Mouse (Mus musculus) large intestine, adult 2 months (tissue): ENCODE data around the gene Dnajc4. TPM values are rescaled to one million over a fixed set of nuclear protein-coding genes. Genes with fewer than 3 reads are reported as not detected.

Experiments used
- DNase-seq: peaks from one replicate; pipeline ENCODE4 v3.0.0-alpha.2; 2012; ENCODE audit warnings: low read depth, low spot score
- WGBS: fragments of 180-500 bp; shearing (Covaris S2); methylation state at CpG from one replicate; pipeline ENCODE4 v1.1.7; 2018; 5-methylcytosine and 5-hydroxymethylcytosine counted together
- polyA plus RNA-seq: library from polyadenylated mRNA; depleted of rRNA; stranded (reverse); fragments of >200 nt; gene quantifications from 2 replicates; pipeline ENCODE4 v1.2.3, GENCODE M21; 2012; rRNA removed

Dnajc4 gene
- polyA plus RNA-seq, 1 experiment, result 44.6 TPM

DNA sequence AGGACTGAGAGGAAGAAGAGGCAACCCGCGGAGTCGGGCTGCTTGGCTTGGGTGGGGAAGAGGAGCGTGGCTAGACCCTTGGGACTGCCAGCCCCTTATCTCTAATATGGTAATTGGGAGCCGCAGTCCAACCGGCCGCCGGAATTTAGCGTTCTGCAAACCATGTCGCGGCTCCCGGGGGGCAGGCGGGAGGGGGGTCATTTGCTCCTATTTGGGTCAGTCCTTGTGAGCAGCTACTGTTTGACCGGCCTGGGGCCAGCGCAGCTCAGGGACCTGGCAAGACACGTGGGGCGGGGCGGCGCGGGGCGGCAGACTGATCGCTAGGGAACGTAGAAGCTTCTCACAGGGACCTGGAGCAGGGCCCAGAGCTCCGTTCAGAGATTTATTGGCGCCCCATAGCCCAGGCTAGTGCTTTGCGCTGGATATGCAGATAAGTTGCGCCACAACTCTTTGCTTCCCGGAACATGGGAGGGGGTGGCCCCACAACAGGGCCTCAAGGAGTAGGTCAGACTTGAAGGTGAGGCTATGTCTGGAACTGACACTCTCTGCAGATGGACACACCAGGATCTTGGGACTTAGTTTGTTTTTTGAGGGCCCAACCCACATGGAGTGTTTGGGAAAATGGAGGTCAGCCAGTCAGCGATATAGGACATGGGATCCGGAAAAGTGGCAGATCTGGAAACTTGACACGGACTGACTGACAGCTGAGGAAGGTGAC is 40.2 kb downstream of the Dnajc4 start:
- DNase-seq, result no peak
- 1% methylated on average over 31 of the region's 31 CpGs for WGBS

DNA sequence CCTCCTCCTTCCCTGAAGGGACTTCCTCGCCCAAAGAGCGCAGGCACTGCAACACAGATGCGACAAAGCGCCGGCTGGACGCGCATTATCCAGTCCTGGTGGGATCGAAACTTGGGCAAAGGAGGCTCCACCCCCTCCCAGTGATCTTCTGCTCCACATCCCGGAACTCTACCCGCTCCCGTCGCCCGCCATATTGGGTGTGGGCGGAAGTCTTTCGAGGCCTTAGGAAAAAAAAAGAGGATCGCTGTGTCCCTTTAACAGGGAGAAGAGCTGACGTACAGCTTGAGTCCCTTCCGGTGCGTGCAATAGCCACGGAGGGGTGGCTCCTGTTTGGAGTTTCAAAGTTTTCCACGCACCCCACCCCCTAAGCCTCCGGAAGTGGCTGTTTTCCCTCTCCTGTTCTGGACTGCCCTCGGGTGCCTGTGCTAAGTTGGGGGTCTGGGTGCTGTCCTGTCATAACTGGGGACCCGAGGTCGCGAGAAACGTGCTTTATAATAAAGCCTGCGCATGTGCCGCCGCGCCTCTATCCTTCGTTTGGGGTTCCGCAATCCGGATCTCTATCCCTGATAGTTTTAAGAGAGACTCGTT is 40.9 kb downstream of the Dnajc4 start:
- under 1% methylated on average over 35 of the region's 35 CpGs for WGBS
- DNase-seq, result peak; percentile 93

DNA sequence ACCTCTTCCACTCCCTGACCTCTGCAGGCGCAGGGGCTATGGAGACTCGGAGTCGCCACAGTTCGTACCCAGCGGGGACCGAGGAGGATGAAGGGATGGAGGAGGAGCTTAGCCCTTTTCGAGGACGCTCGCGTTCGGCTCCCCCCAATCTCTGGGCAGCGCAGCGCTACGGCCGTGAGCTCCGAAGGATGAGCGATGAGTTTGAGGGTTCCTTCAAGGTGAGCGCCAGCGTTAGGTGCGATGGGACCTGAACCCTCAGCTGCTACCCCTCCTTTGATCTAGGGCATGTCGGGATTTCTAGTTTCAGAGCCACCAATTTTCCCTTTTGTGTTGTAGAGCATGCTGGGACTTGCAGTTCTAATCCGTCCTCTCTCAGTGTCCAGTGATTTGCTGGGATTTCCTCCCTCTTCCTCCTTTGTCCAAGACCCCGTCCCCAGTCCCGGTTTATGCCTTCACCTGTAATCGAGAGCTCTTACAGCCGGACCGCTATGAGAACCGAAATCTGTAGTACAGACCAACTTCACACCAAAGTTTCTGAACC is 41.7 kb downstream of the Dnajc4 start:
- under 1% methylated on average over 28 of the region's 28 CpGs for WGBS
- no peak for DNase-seq

- WGBS, result 44% methylated on average over 5 of the region's 5 CpGs
- no peak for DNase-seq
Observed at GRCm38 (mm10) chr19:6949951-6950350, 42.4 kb downstream of the Dnajc4 start.

DNA sequence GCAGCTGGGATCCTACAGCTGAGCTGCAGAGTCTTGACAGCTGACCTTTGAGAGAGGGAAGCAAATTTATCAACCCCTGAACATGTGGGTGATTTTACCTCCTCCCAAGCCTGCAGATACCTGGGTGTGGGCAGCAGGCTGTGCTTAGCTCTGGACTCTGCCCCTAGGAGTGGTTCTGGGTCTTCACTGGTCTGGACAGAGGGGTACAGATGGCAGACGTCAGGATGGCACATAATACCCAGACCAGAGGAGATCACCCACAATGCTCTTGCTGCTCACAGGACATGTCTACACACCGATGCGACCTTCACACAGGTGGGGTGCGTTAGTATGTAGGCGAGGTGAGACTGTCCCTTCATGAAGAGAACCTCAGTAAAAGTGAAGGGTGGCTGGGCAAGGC is 42.8 kb downstream of the Dnajc4 start:
- no peak for DNase-seq
- 45% methylated on average over 5 of the region's 5 CpGs for WGBS

GRCm38 (mm10) chr19:6948186-6948585 is 44.2 kb downstream of the Dnajc4 start:
- DNase-seq, result no peak
- WGBS, result 89% methylated on average over 4 of the region's 4 CpGs

DNA sequence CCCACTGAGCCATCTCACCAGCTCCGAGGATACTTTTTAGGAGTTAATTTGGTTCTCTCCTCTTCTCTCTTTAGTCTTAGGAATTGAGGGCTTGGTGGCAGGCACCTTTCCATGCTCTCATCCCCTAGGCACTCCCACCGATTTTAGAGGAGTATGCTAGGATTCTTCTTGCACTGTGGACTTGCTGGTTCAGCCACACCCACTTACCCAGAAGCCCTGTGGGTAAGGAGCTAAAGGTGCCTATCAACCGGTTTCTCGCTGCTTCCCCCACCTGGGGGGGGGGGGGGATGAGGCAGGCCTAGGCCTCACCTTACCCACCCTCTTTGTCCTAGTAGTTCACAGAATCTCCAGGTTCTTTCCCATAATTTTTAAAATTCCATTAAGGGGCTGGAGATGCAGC is 44.6 kb downstream of the Dnajc4 start:
- no peak for DNase-seq
- 57% methylated on average over 4 of the region's 4 CpGs for WGBS

DNA sequence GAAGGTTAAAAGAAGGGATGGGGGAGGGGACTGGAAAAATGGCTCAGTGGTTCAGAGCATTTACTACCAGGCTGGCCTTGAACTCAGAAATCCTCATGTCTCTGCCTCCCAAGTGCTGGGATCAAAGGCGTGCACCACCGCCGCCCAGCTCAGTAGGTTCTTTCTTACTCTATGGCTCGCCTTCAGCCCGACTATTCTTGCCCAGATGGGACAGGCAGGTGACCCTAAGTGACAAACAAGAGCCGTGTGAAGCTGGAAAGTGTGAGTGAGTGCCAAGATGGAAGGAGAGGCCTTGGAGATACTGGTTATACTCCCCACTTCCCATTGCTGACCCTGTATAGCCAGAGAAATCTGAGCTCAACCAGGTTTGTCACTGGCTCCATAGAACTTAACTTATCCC is 48.7 kb downstream of the Dnajc4 start:
- 90% methylated on average over 6 of the region's 6 CpGs for WGBS
- DNase-seq, result no peak

DNA sequence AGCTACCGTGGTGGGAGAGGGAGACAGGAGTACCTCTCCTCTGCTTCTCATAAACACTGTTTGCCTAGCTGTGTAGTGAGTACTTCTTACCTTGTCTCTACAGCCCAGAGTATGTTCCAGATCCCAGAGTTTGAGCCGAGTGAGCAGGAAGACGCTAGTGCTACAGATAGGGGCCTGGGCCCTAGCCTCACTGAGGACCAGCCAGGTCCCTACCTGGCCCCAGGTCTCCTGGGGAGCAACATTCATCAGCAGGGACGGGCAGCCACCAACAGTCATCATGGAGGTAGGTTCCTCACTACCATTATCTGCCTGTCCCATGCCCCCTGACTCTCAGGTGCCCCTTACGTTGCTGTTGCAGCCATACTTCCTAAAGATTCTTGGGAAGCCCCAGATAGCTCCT is 49.6 kb downstream of the Dnajc4 start:
- WGBS, result 25% methylated on average over 5 of the region's 5 CpGs
- no peak for DNase-seq

- WGBS, result under 1% methylated on average over 27 of the region's 27 CpGs
- no peak for DNase-seq
Observed at GRCm38 (mm10) chr19:6942249-6942691, 50.1 kb downstream of the Dnajc4 start, which contains the start of gene Gpr137. TSS of gene Gpr137 (minus strand) at chr19:6942480.

DNA sequence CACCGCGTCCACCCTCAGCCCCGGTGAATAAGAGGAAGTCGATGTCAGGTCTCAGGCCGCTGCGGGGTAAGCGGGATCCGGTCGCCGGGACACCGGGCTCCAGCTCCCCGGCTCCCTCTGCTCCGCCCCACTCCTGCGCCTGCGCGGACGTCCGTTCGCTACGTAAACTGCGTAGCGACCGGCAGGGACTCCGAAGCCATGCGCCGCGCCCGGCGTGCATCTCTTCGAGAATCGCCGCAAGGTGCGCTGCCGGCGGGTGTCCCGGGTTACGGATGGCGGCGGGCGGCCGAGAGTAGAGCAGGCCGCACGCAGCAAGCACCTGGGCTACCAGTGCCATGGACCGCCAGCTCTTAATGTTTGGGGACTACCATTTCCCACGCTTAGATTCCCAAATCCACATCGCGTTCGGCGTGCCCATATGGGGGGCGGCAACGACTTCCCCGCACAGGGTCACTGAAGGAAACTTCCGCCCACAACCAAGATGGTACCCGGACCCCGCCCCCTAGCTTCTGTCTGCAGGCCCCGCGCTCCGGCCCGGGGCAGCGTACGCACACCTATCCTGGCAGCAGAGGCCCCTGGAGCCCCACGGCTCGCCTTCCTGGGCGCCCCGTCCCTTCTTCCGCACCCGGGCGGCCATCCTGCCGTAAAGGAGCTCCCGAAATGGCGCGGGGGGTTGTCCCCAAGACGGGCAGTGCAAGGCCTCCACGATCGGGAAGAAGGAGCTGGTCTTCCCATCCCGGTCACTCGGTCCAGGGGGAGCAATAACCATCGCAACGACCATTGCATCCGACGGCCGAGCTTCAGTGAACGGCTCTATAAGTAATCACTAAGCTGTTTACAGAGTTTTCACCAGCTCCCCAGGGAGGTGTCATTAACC is 50.8 kb downstream of the Dnajc4 start, which contains the start of gene Bad:
Gene Bad (plus strand): TSS at position 490 of the 877 bp plus-strand sequence.
- DNase-seq, result no peak
- WGBS, result 1% methylated on average over 83 of the region's 83 CpGs

GRCm38 (mm10) chr19:6940396-6941351 is 51.7 kb downstream of the Dnajc4 start:
- 17% methylated on average over 29 of the region's 29 CpGs for WGBS

GRCm38 (mm10) chr19:6939106-6940002 is 53.0 kb downstream of the Dnajc4 start:
- no peak for DNase-seq
- WGBS, result 91% methylated on average over 20 of the region's 20 CpGs

More at GRCm38 (mm10) chr19:6940396-6941351, 51.7 kb downstream of the Dnajc4 start:
- DNase-seq, result no peak

Other genes starting within 250 kb of the Dnajc4 start
- 25.1 and 30.9 TPM in 2 replicates for gene Rps6ka4, start 151.9 kb downstream of the Dnajc4 start, polyA plus RNA-seq
- 6.7 and 11.6 TPM in 2 replicates for gene Ccdc88b, start 134.4 kb downstream of the Dnajc4 start, polyA plus RNA-seq
- 79.9 and 88.6 TPM in 2 replicates for gene Trmt112, start 82.9 kb downstream of the Dnajc4 start, polyA plus RNA-seq
- gene Prdx5, start 82.5 kb downstream of the Dnajc4 start, polyA plus RNA-seq, result 177 and 243 TPM in 2 replicates
- 175 and 234 TPM in 2 replicates for gene Esrra, start 70.8 kb downstream of the Dnajc4 start, polyA plus RNA-seq
- 0.19 TPM in 1 of 2 replicates, not detected in the other for gene Catsperz, start 67.2 kb downstream of the Dnajc4 start, polyA plus RNA-seq
- gene Kcnk4, start 58.1 kb downstream of the Dnajc4 start, polyA plus RNA-seq, result not detected in 2 replicates
- gene Bad, start 50.7 kb downstream of the Dnajc4 start, polyA plus RNA-seq, result 78.2 and 105 TPM in 2 replicates
- gene Gpr137, start 50.1 kb downstream of the Dnajc4 start, polyA plus RNA-seq, result 63.3 and 70.7 TPM in 2 replicates
- gene Ppp1r14b, start 17.6 kb downstream of the Dnajc4 start, polyA plus RNA-seq, result 98.4 and 98.9 TPM in 2 replicates
- gene Plcb3, start 16.1 kb downstream of the Dnajc4 start, polyA plus RNA-seq, result 383 and 614 TPM in 2 replicates
- gene Fkbp2, start 12.1 kb downstream of the Dnajc4 start, polyA plus RNA-seq, result 63.9 and 76.9 TPM in 2 replicates
- gene Vegfb, start 4.9 kb downstream of the Dnajc4 start, polyA plus RNA-seq, result 17.2 and 17.5 TPM in 2 replicates
- gene Nudt22, start 3.5 kb upstream of the Dnajc4 start, polyA plus RNA-seq, result 59.3 and 68.1 TPM in 2 replicates
- 10.0 and 11.4 TPM in 2 replicates for gene Trpt1, start 3.6 kb upstream of the Dnajc4 start, polyA plus RNA-seq
- gene Fermt3, start 26.9 kb upstream of the Dnajc4 start, polyA plus RNA-seq, result 17.3 and 20.1 TPM in 2 replicates
- gene Stip1, start 47.4 kb upstream of the Dnajc4 start, polyA plus RNA-seq, result 43.9 and 51.2 TPM in 2 replicates
- 19.2 and 22.4 TPM in 2 replicates for gene Macrod1, start 64.2 kb upstream of the Dnajc4 start, polyA plus RNA-seq
- 0.14 TPM in 2 replicates for gene Flrt1, start 113.2 kb upstream of the Dnajc4 start, polyA plus RNA-seq
- 117 and 118 TPM in 2 replicates for gene Otub1, start 213.7 kb upstream of the Dnajc4 start, polyA plus RNA-seq
- gene Cox8a, start 225.0 kb upstream of the Dnajc4 start, polyA plus RNA-seq, result 2,194 and 2,281 TPM in 2 replicates
- gene Naa40, start 248.6 kb upstream of the Dnajc4 start, polyA plus RNA-seq, result 24.2 and 24.8 TPM in 2 replicates